Mouse (Mus musculus): ENCODE data around the gene Clpb. TPM values are rescaled to one million over a fixed set of nuclear protein-coding genes. Genes with fewer than 3 reads are reported as not detected.

The Clpb gene
- polyA plus RNA-seq, 1 experiment from 2014 or later = 48.0 TPM

DNA sequence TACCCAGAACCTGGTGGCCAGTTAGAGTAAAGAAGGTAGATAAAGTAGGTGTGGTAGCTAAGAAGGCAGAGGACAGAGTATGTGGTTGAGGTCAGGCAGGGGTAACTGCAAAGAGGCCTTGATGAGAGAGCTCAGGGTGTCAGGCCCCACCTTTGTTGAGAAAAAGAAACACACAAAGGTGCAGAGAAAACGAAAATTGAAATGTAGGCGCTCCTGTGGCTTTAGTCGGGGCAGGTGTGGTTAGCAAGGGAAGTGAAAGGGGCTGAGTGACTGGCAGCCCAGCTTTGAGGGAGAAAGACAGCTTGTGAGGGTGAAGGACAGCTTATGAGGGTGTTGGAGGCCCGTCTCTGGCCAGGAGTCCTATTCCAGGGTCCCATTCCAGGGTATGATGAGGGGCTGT, 28.9 kb upstream of the Clpb start:
- no peaks in the 10 kb centered on the region for H3K27me3 ChIP-seq
- H3K4me3 ChIP-seq = no peak overlapping the region
- no peak for ATAC-seq (ENCODE audit: insufficient number of reproducible peaks, insufficient read depth, low FRiP score, low TSS enrichment)
- H3K4me1 ChIP-seq = no peaks in the 10 kb centered on the region
- 80% methylated on average over 4 of the region's 4 CpGs for WGBS
- no peak overlapping the region for H3K4me2 ChIP-seq (replicated peaks)
- H3K27ac ChIP-seq = no peak overlapping the region
- no peaks in the 10 kb centered on the region for H3K36me3 ChIP-seq
- H3K9me3 ChIP-seq = no peaks in the 10 kb centered on the region
- no peak overlapping the region for H3K9ac ChIP-seq

GRCm38 (mm10) chr7:101636056-101636455, 27.4 kb upstream of the Clpb start:
- no peaks in the 10 kb centered on the region for H3K27me3 ChIP-seq
- H3K4me1 ChIP-seq = no peaks in the 10 kb centered on the region
- H3K4me3 ChIP-seq = no peak overlapping the region
- WGBS = 87% methylated on average over 2 of the region's 2 CpGs
- H3K36me3 ChIP-seq = no peaks in the 10 kb centered on the region
- H3K9ac ChIP-seq = no peak overlapping the region
- no peak overlapping the region for H3K4me2 ChIP-seq (replicated peaks)
- no peaks in the 10 kb centered on the region for H3K9me3 ChIP-seq
- ATAC-seq (ENCODE audit: insufficient number of reproducible peaks, insufficient read depth, low FRiP score, low TSS enrichment) = no peak
- H3K27ac ChIP-seq = no peak overlapping the region

GRCm38 (mm10) chr7:101643879-101644278, 19.6 kb upstream of the Clpb start:
- ATAC-seq (ENCODE audit: insufficient number of reproducible peaks, insufficient read depth, low FRiP score, low TSS enrichment) = no peak
- H3K4me3 ChIP-seq = no peak overlapping the region
- no peak overlapping the region for H3K27ac ChIP-seq
- WGBS = 83% methylated on average over 3 of the region's 3 CpGs
- H3K9me3 ChIP-seq = no peaks in the 10 kb centered on the region
- H3K9ac ChIP-seq = no peak overlapping the region
- H3K36me3 ChIP-seq = no peaks in the 10 kb centered on the region
- no peak overlapping the region for H3K4me2 ChIP-seq (replicated peaks)
- H3K4me1 ChIP-seq = no peaks in the 10 kb centered on the region
- no peaks in the 10 kb centered on the region for H3K27me3 ChIP-seq

- H3K9me3 ChIP-seq = no peaks in the 10 kb centered on the region
- no peak overlapping the region for H3K4me3 ChIP-seq
- no peaks in the 10 kb centered on the region for H3K27me3 ChIP-seq
- no peak for ATAC-seq (ENCODE audit: insufficient number of reproducible peaks, insufficient read depth, low FRiP score, low TSS enrichment)
- no peaks in the 10 kb centered on the region for H3K4me1 ChIP-seq
- H3K9ac ChIP-seq = no peak overlapping the region
- 87% methylated on average over 9 of the region's 9 CpGs for WGBS
- H3K4me2 ChIP-seq (replicated peaks) = no peak overlapping the region
- no peaks in the 10 kb centered on the region for H3K36me3 ChIP-seq
- H3K27ac ChIP-seq = no peak overlapping the region
These were observed 13.7 kb upstream of the Clpb start for GRCm38 (mm10) chr7:101649729-101650128.

GRCm38 (mm10) chr7:101650565-101650964, 12.9 kb upstream of the Clpb start:
- Histone ChIP-seq H3K9ac (no peak overlapping the region), H3K4me1 (no peaks in the 10 kb centered on the region), H3K27me3 (no peaks in the 10 kb centered on the region), H3K4me3 (no peak overlapping the region), H3K27ac (no peak overlapping the region), H3K9me3 (no peaks in the 10 kb centered on the region), H3K36me3 (no peaks in the 10 kb centered on the region), H3K4me2 (replicated peaks) (no peak overlapping the region)
- WGBS = 32% methylated on average over 3 of the region's 3 CpGs
- no peak for ATAC-seq (ENCODE audit: insufficient number of reproducible peaks, insufficient read depth, low FRiP score, low TSS enrichment)

DNA sequence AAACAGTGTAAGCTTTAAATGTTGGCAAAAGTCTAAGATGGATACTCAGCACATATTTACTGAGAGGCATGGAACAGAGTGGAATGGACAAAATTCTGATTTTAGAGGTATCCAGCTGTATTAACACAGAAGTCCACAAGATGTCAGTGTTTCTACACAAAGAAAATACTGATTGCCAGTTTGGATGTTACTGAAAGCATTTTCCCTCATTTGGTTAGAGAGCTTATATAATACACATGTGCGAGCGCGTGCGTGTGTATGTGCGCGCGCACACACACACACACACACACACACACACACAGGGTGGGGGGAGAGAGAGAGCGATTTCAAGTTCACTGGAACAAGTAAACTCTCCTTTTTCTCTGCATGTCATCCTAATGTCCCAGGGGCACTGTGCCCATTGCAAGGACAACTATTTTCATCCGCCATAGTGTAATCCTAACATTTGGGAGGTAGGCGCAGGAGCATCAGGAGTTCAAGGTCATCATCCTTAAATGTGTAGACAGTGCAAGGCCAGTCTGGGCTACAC, 9.7 kb upstream of the Clpb start:
- no peaks in the 10 kb centered on the region for H3K27me3 ChIP-seq
- no peak overlapping the region for H3K4me3 ChIP-seq
- 0 out of 2 replicates have a peak overlapping the region, but pooled peaks have one; percentile 15 for H3K4me2 ChIP-seq (replicated peaks)
- H3K9ac ChIP-seq = no peak overlapping the region
- H3K9me3 ChIP-seq = no peaks in the 10 kb centered on the region
- 54% methylated on average over 10 of the region's 10 CpGs for WGBS
- no peaks in the 10 kb centered on the region for H3K4me1 ChIP-seq
- H3K27ac ChIP-seq = no peak overlapping the region
- no peaks in the 10 kb centered on the region for H3K36me3 ChIP-seq
- ATAC-seq (ENCODE audit: insufficient number of reproducible peaks, insufficient read depth, low FRiP score, low TSS enrichment) = no peak

- H3K4me2 ChIP-seq (replicated peaks) = no peak overlapping the region
- no peaks in the 10 kb centered on the region for H3K27me3 ChIP-seq
- H3K36me3 ChIP-seq = no peaks in the 10 kb centered on the region
- H3K9ac ChIP-seq = no peak overlapping the region
- H3K9me3 ChIP-seq = no peaks in the 10 kb centered on the region
- no peaks in the 10 kb centered on the region for H3K4me1 ChIP-seq
- no peak overlapping the region for H3K27ac ChIP-seq
- ATAC-seq (ENCODE audit: insufficient number of reproducible peaks, insufficient read depth, low FRiP score, low TSS enrichment) = no peak
- H3K4me3 ChIP-seq = no peak overlapping the region
- 65% methylated on average over 4 of the region's 4 CpGs for WGBS
These were observed 8.5 kb upstream of the Clpb start for GRCm38 (mm10) chr7:101654936-101655335.

- WGBS = 88% methylated on average over 1 of the region's 1 CpGs
- no peak overlapping the region for H3K4me2 ChIP-seq (replicated peaks)
- peaks cover 14% of the 10 kb centered on the region for H3K4me1 ChIP-seq
These were observed 1.4 kb upstream of the Clpb start for GRCm38 (mm10) chr7:101662006-101662405.

GRCm38 (mm10) chr7:101666581-101666980, 3.1 kb downstream of the Clpb start:
- Histone ChIP-seq H3K4me2 (replicated peaks) (no peak overlapping the region), H3K36me3 (0 out of 2 replicates have a peak, but pooled peaks cover 7% of the 10 kb centered on the region), H3K27ac (no peak overlapping the region), H3K9me3 (no peaks in the 10 kb centered on the region), H3K27me3 (no peaks in the 10 kb centered on the region), H3K9ac (no peak overlapping the region), H3K4me1 (peaks cover 14% of the 10 kb centered on the region), H3K4me3 (no peak overlapping the region)
- ATAC-seq (ENCODE audit: insufficient number of reproducible peaks, insufficient read depth, low FRiP score, low TSS enrichment) = no peak
- 11% methylated on average over 3 of the region's 3 CpGs for WGBS

More at GRCm38 (mm10) chr7:101662006-101662405, 1.4 kb upstream of the Clpb start:
- Histone ChIP-seq H3K27me3 (no peaks in the 10 kb centered on the region), H3K27ac (no peak overlapping the region), H3K4me3 (no peak overlapping the region), H3K9me3 (no peaks in the 10 kb centered on the region), H3K36me3 (no peaks in the 10 kb centered on the region), H3K9ac (no peak overlapping the region)
- ATAC-seq (ENCODE audit: insufficient number of reproducible peaks, insufficient read depth, low FRiP score, low TSS enrichment) = no peak

DNA sequence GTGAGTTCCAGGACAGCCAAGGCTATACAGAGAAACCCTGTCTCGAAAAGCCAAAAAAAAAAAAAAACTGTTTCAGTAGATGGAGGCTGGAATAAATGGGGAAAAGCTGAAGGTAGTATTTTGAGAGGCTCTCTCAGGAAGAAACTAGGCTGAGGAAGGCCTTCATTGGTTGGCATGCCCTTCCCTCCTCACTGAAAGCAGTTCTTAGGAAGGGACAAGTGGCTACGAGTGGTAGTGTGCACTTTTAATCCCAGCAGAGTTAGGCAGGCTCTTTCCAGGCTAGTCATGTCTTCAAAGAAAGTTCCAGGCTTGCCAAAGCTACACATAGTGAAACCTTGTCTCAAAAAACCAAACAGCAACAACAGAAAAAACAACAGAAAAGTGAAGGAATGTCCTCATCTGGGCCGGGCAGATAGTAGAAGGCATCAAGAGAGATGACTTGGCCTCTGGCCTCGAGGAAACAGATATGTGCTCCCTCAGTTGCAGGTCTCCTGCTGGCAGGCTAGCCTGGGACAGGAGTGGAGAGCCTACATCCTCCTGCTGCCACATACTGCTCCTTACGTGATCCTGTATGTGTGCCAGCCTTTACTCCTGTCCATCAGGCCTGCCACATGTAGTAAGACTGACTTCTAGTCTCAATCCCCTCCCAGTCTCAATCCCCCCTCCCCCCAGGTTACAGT, 8.3 kb downstream of the Clpb start:
- no peak overlapping the region for H3K4me2 ChIP-seq (replicated peaks)
- 0 out of 2 replicates have a peak, but pooled peaks cover 7% of the 10 kb centered on the region for H3K36me3 ChIP-seq
- WGBS = 77% methylated on average over 5 of the region's 5 CpGs
- H3K4me3 ChIP-seq = no peak overlapping the region
- H3K27ac ChIP-seq = no peak overlapping the region
- H3K9ac ChIP-seq = no peak overlapping the region
- ATAC-seq (ENCODE audit: insufficient number of reproducible peaks, insufficient read depth, low FRiP score, low TSS enrichment) = no peak
- H3K27me3 ChIP-seq = no peaks in the 10 kb centered on the region
- H3K4me1 ChIP-seq = 0 out of 2 replicates have a peak, but pooled peaks cover 1% of the 10 kb centered on the region
- no peaks in the 10 kb centered on the region for H3K9me3 ChIP-seq

DNA sequence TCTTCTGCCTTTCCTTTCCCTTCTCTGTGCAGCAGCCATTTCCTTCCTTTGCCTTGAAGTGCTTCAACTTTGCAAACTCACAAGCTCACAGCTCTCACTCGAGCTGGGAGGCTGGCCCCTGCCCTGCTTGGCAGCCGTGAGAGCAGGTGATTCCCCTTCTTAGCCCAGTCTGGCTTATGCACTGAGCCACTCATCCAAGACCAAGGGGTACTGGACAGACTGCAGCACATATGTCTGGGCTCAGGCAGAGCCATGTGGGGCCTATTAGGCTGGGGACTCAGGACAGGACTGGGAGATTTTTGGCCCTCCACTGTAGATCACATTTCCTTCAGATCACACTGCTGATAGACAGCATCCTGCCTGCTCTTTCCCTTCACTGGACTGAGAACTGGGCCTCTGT, 10.1 kb downstream of the Clpb start:
- Histone ChIP-seq H3K4me2 (replicated peaks) (no peak overlapping the region), H3K27me3 (no peaks in the 10 kb centered on the region), H3K9ac (no peak overlapping the region), H3K4me1 (0 out of 2 replicates have a peak, but pooled peaks cover 5% of the 10 kb centered on the region), H3K36me3 (0 out of 2 replicates have a peak, but pooled peaks cover 7% of the 10 kb centered on the region), H3K27ac (no peak overlapping the region), H3K9me3 (no peaks in the 10 kb centered on the region), H3K4me3 (no peak overlapping the region)
- WGBS = 30% methylated on average over 2 of the region's 2 CpGs
- no peak for ATAC-seq (ENCODE audit: insufficient number of reproducible peaks, insufficient read depth, low FRiP score, low TSS enrichment)

- no peaks in the 10 kb centered on the region for H3K9me3 ChIP-seq
- no peak for ATAC-seq (ENCODE audit: insufficient number of reproducible peaks, insufficient read depth, low FRiP score, low TSS enrichment)
- H3K9ac ChIP-seq = no peak overlapping the region
- H3K36me3 ChIP-seq = no peaks in the 10 kb centered on the region
- H3K4me1 ChIP-seq = 0 out of 2 replicates have a peak, but pooled peaks cover 8% of the 10 kb centered on the region
- WGBS = 33% methylated on average over 6 of the region's 6 CpGs
- no peaks in the 10 kb centered on the region for H3K27me3 ChIP-seq
- H3K27ac ChIP-seq = no peak overlapping the region
- H3K4me3 ChIP-seq = no peak overlapping the region
- H3K4me2 ChIP-seq (replicated peaks) = no peak overlapping the region
These were observed 12.8 kb downstream of the Clpb start for GRCm38 (mm10) chr7:101676033-101676761.
